Mouse (Mus musculus): ENCODE results near the gene Vmn1r107.
"Not testable (repeated sequence)": the region's sequence is repeated elsewhere in the genome, so short reads cannot be mapped to it uniquely, and the experiment has no call there.

The Vmn1r107 gene

GRCm38 (mm10) chr7:20668618-20669017 lies at the start of gene Vmn1r107:
Gene Vmn1r107, plus strand, starts transcription at chr7:20668918.
- not testable (repeated sequence) for DNase-seq (ENCODE audit: low spot score in 2 of 2)

DNA sequence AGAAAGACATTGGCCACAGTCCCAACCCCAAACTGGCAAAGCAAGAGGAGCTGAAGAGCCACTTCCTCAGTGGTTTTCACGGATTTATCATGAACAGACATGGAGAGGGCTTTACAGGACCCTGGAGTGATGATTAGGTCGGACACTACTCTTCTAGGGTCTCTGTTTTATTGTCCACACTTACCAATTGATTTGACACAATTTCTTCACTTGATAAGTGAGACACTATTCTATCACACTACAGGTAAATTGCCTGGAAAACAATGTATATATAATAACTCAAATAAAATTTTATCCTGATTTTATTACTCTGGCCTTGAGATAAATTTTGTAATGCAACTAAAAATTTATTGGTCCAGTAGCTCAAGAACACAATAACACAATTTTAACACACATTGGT lies 34.4 kb downstream of the Vmn1r107 start, which contains the start of gene Vmn1r111:
Vmn1r111 (minus strand) TSS at position 101 of the 400 bp plus-strand sequence.
- not testable (repeated sequence) for DNase-seq (ENCODE audit: low spot score in 2 of 2)
